Mouse (Mus musculus) liver, embryonic 14.5 days (tissue): ENCODE measurements around the gene Dbf4. TPM values are rescaled to one million over a fixed set of nuclear protein-coding genes. Genes with fewer than 3 reads are reported as not detected.

Experiments
- ATAC-seq: fragments of 200-750 bp; cut with Nextera tagmentation; 2 replicates; pipeline ENCODE4 v1.8.0; 2017; ENCODE audit warnings: moderate number of reproducible peaks, mild to moderate bottlenecking, moderate library complexity; ENCODE audit not compliant: insufficient read depth
- DNase-seq, 3 experiments: peaks; one replicate each; pipeline ENCODE4 v3.0.0-alpha.2; 2012 to 2013; ENCODE audit warnings: low read depth in 3 of 3, low spot score in 3 of 3
- H3K27ac ChIP-seq: fragments of 300-500 bp; sonication (generic); 2 replicates; pipeline ENCODE4 v1.5.1; 2014; ENCODE audit warnings: moderate library complexity, mild to moderate bottlenecking, control low read depth, inconsistent platforms
- H3K27me3 ChIP-seq: fragments of 300-500 bp; sonication (generic); 2 replicates; pipeline ENCODE4 v1.6.1; 2014; ENCODE audit warnings: mild to moderate bottlenecking, low read length, moderate library complexity; ENCODE audit not compliant: control insufficient read depth, insufficient read depth
- H3K36me3 ChIP-seq: fragments of 300-500 bp; sonication (generic); replicated peaks from 2 replicates; pipeline ENCODE4 v1.6.1; 2014; ENCODE audit warnings: low read depth; ENCODE audit not compliant: control insufficient read depth, insufficient read depth
- H3K4me1 ChIP-seq, 2 experiments: fragments of 200-500 bp in 1 of 2; fragments of 300-500 bp in 1 of 2; sonication (generic) in 1 of 2; replicated peaks; 2 replicates each; pipeline ENCODE4 v1.6.1; 2012 to 2014; ENCODE audit warnings: antibody characterized with exemption in 1 of 2, inconsistent platforms in 1 of 2, low read length in 1 of 2; ENCODE audit not compliant: control insufficient read depth in 2 of 2, insufficient read depth in 2 of 2
- H3K4me2 ChIP-seq: fragments of 300-500 bp; sonication (generic); 2 replicates; pipeline ENCODE4 v1.6.1; 2014; ENCODE audit warnings: low read depth, mild to moderate bottlenecking, control low read depth, moderate library complexity
- H3K4me3 ChIP-seq, 2 experiments: fragments of 200-500 bp in 1 of 2; fragments of 300-500 bp in 1 of 2; sonication (generic) in 1 of 2; 2 replicates each; pipeline ENCODE4 v1.5.1; 2012 to 2014; ENCODE audit warnings: low read depth in 2 of 2, low read length in 2 of 2, mild to moderate bottlenecking in 2 of 2, control low read depth in 1 of 2, inconsistent platforms in 1 of 2, moderate library complexity in 1 of 2; ENCODE audit not compliant: insufficient read depth in 1 of 2
- H3K9ac ChIP-seq: fragments of 300-500 bp; sonication (generic); replicated peaks from 2 replicates; pipeline ENCODE4 v1.6.1; 2014; ENCODE audit warnings: mild to moderate bottlenecking, control low read depth, moderate library complexity
- H3K9me3 ChIP-seq: fragments of 300-500 bp; sonication (generic); 2 replicates; pipeline ENCODE4 v1.6.1; 2016; ENCODE audit warnings: low read length, mixed read lengths; ENCODE audit not compliant: control insufficient read depth
- CTCF ChIP-seq: IDR thresholded peaks from 2 replicates; pipeline ENCODE4 v1.5.1; 2016; ENCODE audit warnings: antibody characterized with exemption, low read depth, control low read depth
- EP300 ChIP-seq: IDR thresholded peaks from 2 replicates; pipeline ENCODE4 v1.6.1; 2016; ENCODE audit warnings: antibody characterized with exemption, low read depth
- WGBS: fragments of 180-500 bp; shearing (Covaris S2); extraction: QIAGEN DNeasy Blood & Tissue Kit; methylation state at CpG from one replicate; pipeline ENCODE4 v1.1.7; 2014; ENCODE audit not compliant: insufficient replicate concordance; 5-methylcytosine and 5-hydroxymethylcytosine counted together
- polyA plus RNA-seq, 2 experiments: library from polyadenylated mRNA; depleted of rRNA in 1 of 2; stranded (reverse) in 1 of 2; unstranded in 1 of 2; fragments of >200 nt; fragmentation: Nextera tagmentation in 1 of 2; extraction: Ambion mirVana in 1 of 2; gene quantifications; 2 replicates each; pipeline versions ENCODE4 v1.2.1 to v1.2.3; 2012 to 2014

Gene Dbf4
- polyA plus RNA-seq, 2 experiments: 24.8 to 32.9 TPM

DNA sequence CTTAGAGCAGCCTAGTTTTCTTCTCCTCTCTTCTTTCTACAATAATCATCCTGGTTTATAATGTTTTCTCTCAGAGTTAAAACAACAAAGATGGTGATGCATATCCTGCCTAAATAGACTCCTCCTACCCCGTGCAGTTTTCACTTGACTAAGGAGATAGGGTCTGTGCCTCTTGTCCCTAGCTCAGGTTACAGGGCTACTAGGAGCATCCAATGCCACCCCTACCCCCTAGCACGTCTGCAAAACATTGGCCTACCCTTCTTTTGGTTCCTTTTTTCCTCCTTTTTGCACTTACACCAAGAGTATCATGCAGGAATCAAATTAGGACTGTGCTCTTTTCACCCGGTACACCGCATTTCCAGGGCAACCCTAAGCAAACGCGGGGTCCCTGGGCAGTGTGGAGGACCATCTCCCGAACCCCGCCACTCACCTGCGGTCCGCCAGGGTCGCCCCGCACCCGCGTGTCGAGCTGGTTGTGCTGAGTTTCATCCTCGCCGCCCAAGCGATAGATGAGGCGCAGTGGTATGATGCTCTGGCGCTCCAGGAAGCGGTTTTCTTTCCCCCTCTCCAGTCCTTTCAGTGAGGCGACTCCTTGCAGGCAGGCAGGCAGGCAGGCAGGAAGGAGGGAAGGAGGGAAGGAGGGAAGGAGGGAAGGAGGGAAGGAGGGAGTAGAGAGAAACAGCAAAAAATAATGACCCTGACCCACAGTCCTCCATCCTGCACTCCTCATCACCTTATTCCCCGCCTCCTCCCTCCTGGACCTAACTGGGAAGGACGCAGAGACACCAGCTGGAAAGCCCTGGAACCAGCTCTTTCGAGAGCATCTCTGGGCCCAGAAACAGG, 55.5 kb downstream of the Dbf4 start:
- Histone ChIP-seq H3K9ac (no peak overlapping the region), H3K27me3 (peaks cover 15% of the 10 kb centered on the region), H3K4me2 (peak overlapping the region; percentile 52), H3K27ac (no peak overlapping the region), H3K36me3 (no peaks in the 10 kb centered on the region), H3K4me1 (no peaks in the 10 kb centered on the region), H3K4me3 (no peak overlapping the region), H3K9me3 (no peaks in the 10 kb centered on the region)
- DNase-seq (no peak), ATAC-seq (no peak)
- 4% methylated on average over 25 of the region's 25 CpGs for WGBS
- no peak for TF ChIP-seq CTCF
- no peak for TF ChIP-seq EP300

DNA sequence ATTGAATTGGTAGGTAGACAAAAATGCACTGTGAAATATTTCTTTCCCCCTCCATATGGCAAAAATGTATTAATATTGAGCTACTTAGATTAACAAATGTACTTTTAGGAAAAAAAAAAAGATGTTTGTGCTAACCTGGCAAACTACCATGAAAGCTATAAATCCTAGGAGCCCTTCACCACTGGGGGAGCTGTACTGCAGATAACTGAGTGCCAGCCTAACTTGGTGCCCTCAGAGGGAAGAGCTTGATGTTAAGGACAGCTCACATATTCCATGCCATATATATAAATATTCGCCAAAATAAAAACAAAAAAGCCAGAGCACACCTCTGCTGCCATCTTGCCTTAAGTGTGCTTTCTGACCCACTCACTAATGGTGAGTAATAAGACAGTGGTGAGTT, 60.2 kb downstream of the Dbf4 start:
- no peak overlapping the region for H3K27ac ChIP-seq
- H3K27me3 ChIP-seq: peaks cover 7% of the 10 kb centered on the region
- no peak overlapping the region for H3K4me2 ChIP-seq
- no peaks in the 10 kb centered on the region for H3K9me3 ChIP-seq
- no peak overlapping the region for H3K4me3 ChIP-seq
- no peak for TF ChIP-seq EP300
- H3K9ac ChIP-seq: no peak overlapping the region
- H3K4me1 ChIP-seq: no peaks in the 10 kb centered on the region; a peak in 1 of 4 replicates
- ATAC-seq (no peak), DNase-seq (no peak)
- no peaks in the 10 kb centered on the region for H3K36me3 ChIP-seq
- 31% methylated on average over 1 of the region's 1 CpGs for WGBS

DNA sequence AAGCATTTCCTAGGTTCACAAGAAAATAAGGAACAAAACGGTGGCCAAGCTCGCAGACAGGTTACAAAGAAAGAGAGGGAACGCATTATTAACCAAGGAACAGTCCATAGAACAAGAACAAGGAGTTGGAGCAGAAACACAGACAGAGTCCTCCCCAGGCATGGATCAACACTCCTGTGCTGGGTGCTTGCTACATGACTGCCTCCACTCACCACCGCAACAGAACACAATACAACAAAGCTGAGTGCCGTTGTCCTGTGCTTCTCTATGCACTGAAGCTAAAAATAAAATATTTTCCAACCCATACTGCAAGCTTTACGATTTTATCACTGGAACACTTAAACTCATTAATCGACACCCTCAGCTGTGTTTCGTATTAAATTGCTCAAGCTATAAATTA, 64.8 kb downstream of the Dbf4 start:
- Histone ChIP-seq H3K27me3 (no peaks in the 10 kb centered on the region), H3K9me3 (no peaks in the 10 kb centered on the region), H3K4me3 (no peak overlapping the region), H3K27ac (no peak overlapping the region), H3K36me3 (no peaks in the 10 kb centered on the region), H3K4me2 (no peak overlapping the region), H3K9ac (no peak overlapping the region), H3K4me1 (no peaks in the 10 kb centered on the region; a peak in 1 of 4 replicates)
- no peak for DNase-seq
- 49% methylated on average over 8 of the region's 8 CpGs for WGBS
- TF ChIP-seq EP300: no peak
- TF ChIP-seq CTCF: no peak
- no peak for ATAC-seq

DNA sequence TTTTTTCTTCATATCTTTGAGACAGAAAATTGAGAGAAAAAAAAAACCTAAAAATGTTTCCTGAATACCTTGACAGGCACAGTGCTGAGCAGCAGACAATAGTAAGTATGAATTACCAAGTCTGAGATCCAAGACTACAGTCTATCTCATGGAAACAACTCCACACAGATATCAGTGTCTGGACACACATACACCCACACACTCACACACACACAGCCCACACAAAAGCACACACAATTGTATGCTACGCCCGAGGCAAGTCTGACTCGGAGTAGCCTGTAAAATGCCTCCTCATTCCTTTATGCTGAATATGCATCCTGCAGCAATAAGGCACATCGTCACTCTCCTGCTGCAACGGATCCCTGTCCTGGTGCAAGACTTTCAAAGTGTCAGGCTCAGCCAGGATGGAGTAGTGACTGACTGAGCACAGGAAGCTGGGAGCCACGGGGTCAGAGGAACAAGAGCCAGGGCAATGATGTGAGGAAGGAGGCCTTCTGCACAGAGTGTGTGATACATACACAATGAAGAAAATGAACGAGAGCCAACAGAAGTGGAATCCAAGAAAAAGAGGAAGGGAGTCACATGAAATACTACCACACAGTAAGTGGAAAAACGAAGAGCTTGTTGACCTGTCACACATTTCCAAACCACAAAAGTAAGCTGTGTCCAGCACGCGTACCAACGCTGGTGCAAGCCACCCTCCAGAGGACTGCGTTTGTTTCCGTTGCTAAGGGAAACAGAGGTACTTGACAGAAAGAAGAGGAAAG, 65.4 kb downstream of the Dbf4 start:
- Histone ChIP-seq H3K27ac (no peak overlapping the region), H3K9ac (no peak overlapping the region), H3K4me1 (no peaks in the 10 kb centered on the region; a peak in 1 of 4 replicates), H3K36me3 (no peaks in the 10 kb centered on the region), H3K4me2 (no peak overlapping the region), H3K9me3 (no peaks in the 10 kb centered on the region), H3K4me3 (no peak overlapping the region), H3K27me3 (no peaks in the 10 kb centered on the region)
- no peak for TF ChIP-seq EP300
- no peak for TF ChIP-seq CTCF
- DNase-seq (peak in 1 of 3 experiments; percentile 3), ATAC-seq (no peak)
- 32% methylated on average over 13 of the region's 13 CpGs for WGBS

DNA sequence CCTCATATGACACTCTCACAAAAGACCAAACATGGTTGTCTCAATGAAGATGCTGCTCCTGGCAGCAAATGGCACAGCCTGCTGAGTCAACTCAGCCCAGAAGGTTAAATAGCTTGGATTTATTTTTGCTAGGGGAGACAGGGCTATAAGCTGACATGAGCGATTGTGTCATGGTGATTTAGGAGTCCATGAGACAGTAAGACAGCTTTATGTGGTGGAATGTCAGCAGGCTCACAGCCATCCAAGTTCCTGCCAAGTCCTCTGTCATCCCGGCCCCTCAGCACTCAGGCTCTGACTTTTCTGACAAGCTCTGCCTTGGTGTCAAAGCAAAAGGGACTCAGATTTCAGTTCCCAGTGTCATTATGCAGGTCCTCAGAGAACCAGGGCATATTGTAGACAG, 66.2 kb downstream of the Dbf4 start:
- Histone ChIP-seq H3K36me3 (no peaks in the 10 kb centered on the region), H3K9me3 (no peaks in the 10 kb centered on the region), H3K27me3 (no peaks in the 10 kb centered on the region), H3K27ac (no peak overlapping the region), H3K9ac (no peak overlapping the region), H3K4me1 (no peaks in the 10 kb centered on the region; a peak in 1 of 4 replicates), H3K4me2 (no peak overlapping the region), H3K4me3 (no peak overlapping the region)
- ATAC-seq: no peak
- 38% methylated on average over 2 of the region's 2 CpGs for WGBS
- TF ChIP-seq EP300 (no peak), CTCF (no peak)
- no peak for DNase-seq
